Mouse (Mus musculus): ENCODE results near the gene Uggt1.
A peak's percentile ranks its signal among the peaks of the same experiment; 100 is the strongest.

DNA sequence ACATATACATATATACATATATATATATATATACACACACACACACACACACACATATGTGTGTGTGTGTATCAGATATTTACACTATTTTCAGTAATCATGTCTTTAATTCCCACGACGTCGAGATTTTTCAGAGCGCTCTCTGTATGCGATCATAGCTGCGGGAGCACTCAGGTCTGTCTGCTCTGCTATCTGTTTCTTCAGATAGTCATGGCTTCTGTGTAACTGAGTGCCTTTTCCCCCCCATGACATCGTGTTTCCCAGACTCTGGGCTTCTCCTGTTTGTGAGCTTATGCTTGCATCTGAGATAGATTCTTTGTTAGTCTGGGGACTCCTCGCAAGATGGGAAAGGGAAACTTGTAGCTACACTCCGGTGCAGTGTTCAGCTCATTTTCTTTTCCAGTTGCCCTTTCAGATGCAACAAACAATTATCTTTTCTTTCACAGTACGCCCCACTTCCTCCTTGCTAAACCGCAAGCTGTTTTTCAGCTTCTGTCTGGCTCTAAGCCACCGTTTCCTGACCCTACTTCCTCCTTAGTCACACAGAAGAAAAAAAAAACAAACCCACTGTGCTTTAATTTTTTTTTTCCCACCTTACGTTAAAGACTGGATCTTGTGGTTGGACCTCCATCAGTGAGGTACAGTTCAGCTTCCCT lies 19.4 kb upstream of the Uggt1 start:
- TF ChIP-seq CTCF (IDR thresholded peaks at IDR 0.05; ENCODE audit: low read depth) (no peak), EP300 (IDR thresholded peaks at IDR 0.05; ENCODE audit: low read depth) (peak; percentile 50)

Measured in liver, embryonic 14.5 days (tissue).